Mouse (Mus musculus) CH12.LX (cell line): Measurements from ENCODE around the gene B4galt3.

Source experiments
- BHLHE40 ChIP-seq: IDR thresholded peaks from 2 replicates; pipeline ENCODE4 v1.6.1; 2011; ENCODE audit warnings: mild to moderate bottlenecking, low read depth, low read length, improper control_type of control experiment
- CHD2 ChIP-seq: IDR thresholded peaks from 2 replicates; pipeline ENCODE4 v1.6.1; 2011; ENCODE audit warnings: low read length, improper control_type of control experiment
- CTCF ChIP-seq, 2 experiments: IDR thresholded peaks in 1 of 2; conservative IDR thresholded peaks in 1 of 2; 2 replicates each; pipeline ENCODE4 v1.5.1; 2011 to 2012; ENCODE audit warnings: low read depth in 2 of 2, low read length in 2 of 2, improper control_type of control experiment in 1 of 2, inconsistent platforms in 1 of 2, mild to moderate bottlenecking in 1 of 2, moderate library complexity in 1 of 2
- ELF1 ChIP-seq: IDR thresholded peaks from 2 replicates; pipeline ENCODE4 v1.6.1; 2014; ENCODE audit warnings: low read depth, mild to moderate bottlenecking, inconsistent platforms, low read length, improper control_type of control experiment
- EP300 ChIP-seq: IDR thresholded peaks from 2 replicates; pipeline ENCODE4 v1.6.1; 2011; ENCODE audit warnings: low read length, improper control_type of control experiment
- KAT2A ChIP-seq: IDR thresholded peaks from 2 replicates; pipeline ENCODE4 v1.6.1; 2012; ENCODE audit warnings: low read length, improper control_type of control experiment, inconsistent platforms; ENCODE audit not compliant: insufficient replicate concordance
- MAFK ChIP-seq: IDR thresholded peaks from 2 replicates; pipeline ENCODE4 v1.6.1; 2011; ENCODE audit warnings: low read length, improper control_type of control experiment; ENCODE audit not compliant: insufficient replicate concordance
- MAX ChIP-seq: IDR thresholded peaks from 2 replicates; pipeline ENCODE4 v1.6.1; 2011; ENCODE audit warnings: low read length, improper control_type of control experiment
- MEF2A ChIP-seq: IDR thresholded peaks from 2 replicates; pipeline ENCODE4 v1.6.1; 2014; ENCODE audit warnings: low read depth, mild to moderate bottlenecking, inconsistent platforms, low read length, improper control_type of control experiment, borderline replicate concordance
- POLR2A ChIP-seq: IDR thresholded peaks from 2 replicates; pipeline ENCODE4 v1.6.1; 2011; ENCODE audit warnings: low read depth, mild to moderate bottlenecking, improper control_type of control experiment, low read length
- UBTF ChIP-seq: IDR thresholded peaks from 2 replicates; pipeline ENCODE4 v1.6.1; 2012; ENCODE audit warnings: low read depth, mild to moderate bottlenecking, inconsistent platforms, low read length, improper control_type of control experiment, moderate library complexity
- USF1 ChIP-seq: IDR thresholded peaks from 2 replicates; pipeline ENCODE4 v1.6.1; 2014; ENCODE audit warnings: low read depth, mild to moderate bottlenecking, inconsistent platforms, low read length, improper control_type of control experiment
- ZC3H11A ChIP-seq: IDR thresholded peaks from 2 replicates; pipeline ENCODE4 v1.6.1; 2012; ENCODE audit warnings: low read depth, mild to moderate bottlenecking, inconsistent platforms, low read length, improper control_type of control experiment
- ZNF384 ChIP-seq: IDR thresholded peaks from 2 replicates; pipeline ENCODE4 v1.6.1; 2012; ENCODE audit warnings: low read depth, low read length, improper control_type of control experiment, inconsistent platforms

GRCm38 (mm10) chr1:171245353-171245752 lies 24.8 kb upstream of the B4galt3 start:
- no peak for TF ChIP-seq ZC3H11A
- no peak for TF ChIP-seq CTCF (conservative IDR thresholded peaks at IDR 0.05 in 1 of 2, IDR thresholded peaks at IDR 0.05 in 1 of 2; ENCODE audit: low read depth in 2 of 2, low read length in 2 of 2)
- TF ChIP-seq POLR2A, result no peak
- TF ChIP-seq UBTF, result no peak
- TF ChIP-seq EP300, result no peak
- TF ChIP-seq MAFK, result no peak
- no peak for TF ChIP-seq MEF2A
- no peak for TF ChIP-seq ELF1
- TF ChIP-seq BHLHE40, result no peak
- no peak for TF ChIP-seq MAX
- no peak for TF ChIP-seq CHD2
- no peak for TF ChIP-seq USF1
- TF ChIP-seq ZNF384, result no peak
- TF ChIP-seq KAT2A, result no peak
